Mouse (Mus musculus): Measurements from ENCODE around the gene Cep295.
"Not testable (repeated sequence)": the region's sequence is repeated elsewhere in the genome, so short reads cannot be mapped to it uniquely, and the experiment has no call there.

Cep295 gene

GRCm38 (mm10) chr9:15357484-15358275, at the start of gene Cep295:
Gene Cep295, minus strand, starts transcription at chr9:15357788.
- peak; percentile 87 for DNase-seq (ENCODE audit: low read depth, low spot score)

GRCm38 (mm10) chr9:15397591-15397990, 40.0 kb upstream of the Cep295 start:
- DNase-seq (ENCODE audit: low read depth, low spot score), result no peak

GRCm38 (mm10) chr9:15395353-15395942, 37.9 kb upstream of the Cep295 start:
- DNase-seq (ENCODE audit: low read depth, low spot score), result no peak

- no peak for DNase-seq (ENCODE audit: low read depth, low spot score)
Measured at GRCm38 (mm10) chr9:15387075-15387643, 29.6 kb upstream of the Cep295 start.

GRCm38 (mm10) chr9:15384266-15384665, 26.7 kb upstream of the Cep295 start:
- no peak for DNase-seq (ENCODE audit: low read depth, low spot score)

- no peak for DNase-seq (ENCODE audit: low read depth, low spot score)
Measured at GRCm38 (mm10) chr9:15366260-15366659, 8.7 kb upstream of the Cep295 start.

- no peak for DNase-seq (ENCODE audit: low read depth, low spot score)
Measured at GRCm38 (mm10) chr9:15365856-15366255, 8.3 kb upstream of the Cep295 start.

GRCm38 (mm10) chr9:15364843-15365242, 7.3 kb upstream of the Cep295 start:
- no peak for DNase-seq (ENCODE audit: low read depth, low spot score)

GRCm38 (mm10) chr9:15356916-15357483, 588 bp downstream of the Cep295 start:
- peak; percentile 9 for DNase-seq (ENCODE audit: low read depth, low spot score)

- DNase-seq (ENCODE audit: low read depth, low spot score), result no peak
Measured at GRCm38 (mm10) chr9:15349925-15350324, 7.7 kb downstream of the Cep295 start.

GRCm38 (mm10) chr9:15337776-15338175, 19.8 kb downstream of the Cep295 start:
- no peak for DNase-seq (ENCODE audit: low read depth, low spot score)

- DNase-seq (ENCODE audit: low read depth, low spot score), result no peak
Measured at GRCm38 (mm10) chr9:15318170-15318742, 39.3 kb downstream of the Cep295 start.

- no peak for DNase-seq (ENCODE audit: low read depth, low spot score)
Measured at GRCm38 (mm10) chr9:15317223-15318169, 40.1 kb downstream of the Cep295 start.

- not testable (repeated sequence) for DNase-seq (ENCODE audit: low read depth, low spot score)
Measured at GRCm38 (mm10) chr9:15316296-15316695, 41.3 kb downstream of the Cep295 start.

- no peak for DNase-seq (ENCODE audit: low read depth, low spot score)
Measured at GRCm38 (mm10) chr9:15314619-15315018, 43.0 kb downstream of the Cep295 start.

GRCm38 (mm10) chr9:15313633-15314032, 44.0 kb downstream of the Cep295 start:
- no peak for DNase-seq (ENCODE audit: low read depth, low spot score)

- DNase-seq (ENCODE audit: low read depth, low spot score), result no peak
Measured at GRCm38 (mm10) chr9:15312054-15312735, 45.4 kb downstream of the Cep295 start.

GRCm38 (mm10) chr9:15310179-15310578, 47.4 kb downstream of the Cep295 start:
- no peak for DNase-seq (ENCODE audit: low read depth, low spot score)

- DNase-seq (ENCODE audit: low read depth, low spot score), result no peak
Measured at GRCm38 (mm10) chr9:15309425-15309824, 48.2 kb downstream of the Cep295 start.

- no peak for DNase-seq (ENCODE audit: low read depth, low spot score)
Measured at GRCm38 (mm10) chr9:15308254-15308653, 49.3 kb downstream of the Cep295 start.
